Mouse (Mus musculus) heart, adult 2 months (tissue): ENCODE data around the gene Dlgap3.

ENCODE experiments used
- CTCF ChIP-seq: fragments of 200-600 bp; IDR thresholded peaks from 2 replicates; pipeline ENCODE4 v1.8.1; 2022; ENCODE audit warnings: antibody characterized with exemption, mild to moderate bottlenecking, moderate library complexity
- POLR2A ChIP-seq: fragments of 200-500 bp; IDR thresholded peaks from 2 replicates; pipeline ENCODE4 v1.6.1; 2011; ENCODE audit warnings: mild to moderate bottlenecking, low read depth, low read length, control low read depth; ENCODE audit not compliant: insufficient read depth

DNA sequence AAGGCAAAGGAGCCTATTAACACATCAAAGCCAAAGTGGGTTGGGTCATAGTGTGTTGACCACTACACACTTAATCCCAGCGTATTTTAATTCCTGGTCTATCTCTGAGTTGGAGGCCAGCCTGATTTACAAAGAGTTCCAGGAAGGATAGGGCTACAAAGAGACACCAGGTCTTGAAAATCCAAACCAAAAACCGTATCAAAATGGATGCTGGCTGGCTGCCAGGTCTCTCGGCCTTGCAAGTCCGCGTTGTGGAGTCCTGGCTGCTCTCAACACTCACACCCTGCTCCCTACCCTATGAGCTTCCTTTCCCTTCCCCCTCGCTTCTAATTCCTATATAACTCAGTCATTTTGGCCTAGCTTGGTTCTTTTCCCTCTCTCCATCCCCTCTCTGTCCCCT is 30.5 kb upstream of the Dlgap3 start:
- no peak for TF ChIP-seq CTCF
- TF ChIP-seq POLR2A, result no peak
